Mouse (Mus musculus): ENCODE measurements at regions not wholly inside any gene's neighbourhood (a gene's known extent, or its start where the extent isn't known, plus 50 kb on each side); places are given as distances from the start of the nearest gene placed in this dataset.

DNA sequence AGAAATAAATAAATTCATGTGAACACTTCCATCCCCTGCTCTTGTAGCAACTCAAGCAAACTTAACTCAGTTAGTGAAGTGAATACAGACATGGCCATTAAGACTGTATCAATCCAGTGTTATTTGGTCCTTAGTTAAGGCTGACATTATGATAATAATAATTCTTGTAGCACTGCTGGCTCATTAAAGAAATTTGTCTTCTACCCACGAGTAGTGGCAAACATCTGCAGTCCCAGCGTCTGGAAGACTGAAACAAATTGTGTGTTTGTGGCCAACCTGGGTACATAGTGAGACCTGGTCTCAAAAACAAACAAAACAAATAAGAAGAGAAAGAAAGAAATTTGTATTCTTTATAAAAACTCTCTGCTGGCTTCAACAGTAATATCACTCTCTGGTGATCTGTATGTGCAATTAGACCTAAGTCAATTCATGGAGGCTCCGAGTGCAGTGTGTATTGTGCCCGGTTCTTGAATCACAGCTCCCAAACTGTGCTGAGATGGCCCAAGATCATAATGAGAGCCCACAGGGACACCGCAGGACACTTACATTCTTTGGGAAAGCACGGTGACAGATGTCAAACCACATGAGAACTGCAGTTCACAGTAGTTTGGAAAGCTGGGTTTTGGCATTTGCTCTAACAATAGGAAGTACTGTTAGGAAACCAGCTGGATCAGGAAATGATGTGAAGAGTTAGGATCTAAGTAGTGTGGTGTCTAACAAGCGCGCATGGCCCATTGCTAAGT lies 376.9 kb upstream of the Kif2a start:
- TF ChIP-seq CTCF (IDR thresholded peaks at IDR 0.05; ENCODE audit: borderline replicate concordance, insufficient read depth, low read depth, low read length) (no peak), POLR2A (IDR thresholded peaks at IDR 0.05; ENCODE audit: borderline replicate concordance, insufficient read depth, low read length) (no peak)

Measured in cerebellum, adult 2 months (tissue).